In genomic region chr7:24853695-24854094, GRCm38 (mm10) we compare ENCODE assay signal across 17 mouse cellular contexts. TPM values are rescaled to one million over a fixed set of nuclear protein-coding genes. Genes with fewer than 3 reads are reported as not detected.
A peak's percentile ranks its signal among the peaks of the same experiment; 100 is the strongest.
DNase-seq lines count a peak whose midpoint lies in the region; ATAC-seq and TF ChIP-seq lines count a peak whose summit lies in the region.
"Had no signal": no experiment of that assay in that cellular context is flagged by ENCODE, and none has a peak within 500 bp of the region (broad histone marks: within the 10 kb centered on the region; RNA-seq: fewer than 3 reads in every experiment).

No protein-coding gene starts in this region.

- H3K27ac ChIP-seq in heart, embryonic 11.5 days (ENCODE audit: low read depth, low read length), result peak overlapping the region; percentile 68
- H3K27ac ChIP-seq in stomach, embryonic 15.5 days, result peak overlapping the region; percentile 4; the same call in 1 of the 2 replicates
- no peak overlapping the region for H3K27ac ChIP-seq in stomach, postnatal 0 days (replicated peaks)
- H3K27ac ChIP-seq in embryonic facial prominence, embryonic 13.5 days, result no peak overlapping the region
- H3K27ac ChIP-seq in macrophage, result peak overlapping the region; percentile 85
- H3K27ac ChIP-seq in neural tube, embryonic 15.5 days (replicated peaks), result no peak overlapping the region
- H3K27ac ChIP-seq: embryonic facial prominence, embryonic 15.5 days; heart, embryonic 15.5 days had no signal

- 0 out of 2 replicates have a peak overlapping the region, but pooled peaks have one; percentile 47 for H3K9ac ChIP-seq in heart, embryonic 11.5 days (ENCODE audit: low read depth, low read length)
- no peak overlapping the region for H3K9ac ChIP-seq in stomach, embryonic 15.5 days
- H3K9ac ChIP-seq in stomach, postnatal 0 days (ENCODE audit: low read length), result no peak overlapping the region
- peak overlapping the region; percentile 32; the same call in 1 of the 2 replicates for H3K9ac ChIP-seq in embryonic facial prominence, embryonic 13.5 days
- H3K9ac ChIP-seq in neural tube, embryonic 15.5 days (replicated peaks), result no peak overlapping the region
- H3K9ac ChIP-seq: embryonic facial prominence, embryonic 15.5 days; heart, embryonic 15.5 days had no signal

- no peak for TF ChIP-seq CTCF in stomach, postnatal 0 days (IDR thresholded peaks at IDR 0.05; ENCODE audit: low read depth)

- H3K27me3 ChIP-seq in heart, embryonic 11.5 days (ENCODE audit: control insufficient read depth, insufficient read depth, low read length), result no peaks in the 10 kb centered on the region
- H3K27me3 ChIP-seq in stomach, embryonic 15.5 days (replicated peaks), result no peaks in the 10 kb centered on the region
- H3K27me3 ChIP-seq in stomach, postnatal 0 days (ENCODE audit: control insufficient read depth, insufficient read depth, low read length), result no peaks in the 10 kb centered on the region
- H3K27me3 ChIP-seq in embryonic facial prominence, embryonic 13.5 days, result no peaks in the 10 kb centered on the region
- H3K27me3 ChIP-seq in neural tube, embryonic 15.5 days (replicated peaks), result no peaks in the 10 kb centered on the region
- H3K27me3 ChIP-seq: embryonic facial prominence, embryonic 15.5 days; heart, embryonic 15.5 days had no signal

- H3K4me2 ChIP-seq in heart, embryonic 11.5 days, result no peak overlapping the region
- H3K4me2 ChIP-seq in stomach, embryonic 15.5 days, result no peak overlapping the region
- H3K4me2 ChIP-seq in stomach, postnatal 0 days (replicated peaks; ENCODE audit: low read depth), result no peak overlapping the region
- H3K4me2 ChIP-seq in embryonic facial prominence, embryonic 13.5 days, result no peak overlapping the region
- no peak overlapping the region for H3K4me2 ChIP-seq in neural tube, embryonic 15.5 days
- H3K4me2 ChIP-seq: embryonic facial prominence, embryonic 15.5 days; heart, embryonic 15.5 days had no signal

- intact Hi-C loops in heart, postnatal 25 days (cut with DNase I), result no loop called here

- H3K4me1 ChIP-seq in heart, embryonic 11.5 days (ENCODE audit: control insufficient read depth, insufficient read depth, low read length), result no peaks in the 10 kb centered on the region
- H3K4me1 ChIP-seq in stomach, embryonic 15.5 days, result no peaks in the 10 kb centered on the region
- no peaks in the 10 kb centered on the region for H3K4me1 ChIP-seq in stomach, postnatal 0 days (replicated peaks; ENCODE audit: control insufficient read depth, insufficient read depth)
- H3K4me1 ChIP-seq in embryonic facial prominence, embryonic 13.5 days, result peaks cover 5% of the 10 kb centered on the region; the same call in 1 of the 2 replicates
- no peaks in the 10 kb centered on the region for H3K4me1 ChIP-seq in neural tube, embryonic 15.5 days
- H3K4me1 ChIP-seq: heart, embryonic 15.5 days had no signal

- no peak for ATAC-seq in heart, embryonic 11.5 days (replicated peaks; ENCODE audit: insufficient number of reproducible peaks, low FRiP score, low TSS enrichment)
- ATAC-seq in stomach, embryonic 15.5 days (ENCODE audit: insufficient read depth, low FRiP score, low read depth), result no peak
- ATAC-seq in stomach, postnatal 0 days (ENCODE audit: low FRiP score, low TSS enrichment), result no peak
- peak; percentile 32; the same call in 1 of the 2 replicates for ATAC-seq in embryonic facial prominence, embryonic 13.5 days (ENCODE audit: insufficient number of reproducible peaks, insufficient read depth, low FRiP score, low TSS enrichment, low read depth)
- no peak for ATAC-seq in neural tube, embryonic 15.5 days (ENCODE audit: low FRiP score)
- ATAC-seq: inflammation-experienced regulatory T-cells, adult 6 months had no signal

- no peak for TF ChIP-seq EP300 in stomach, postnatal 0 days (optimal IDR thresholded peaks at IDR 0.05)

- no peaks in the 10 kb centered on the region; the same call in 1 of the 2 replicates for H3K79me2 ChIP-seq in macrophage (ENCODE audit: inconsistent target)

- H3K9me3 ChIP-seq in heart, embryonic 11.5 days (replicated peaks; ENCODE audit: control insufficient read depth, low read length), result no peaks in the 10 kb centered on the region
- H3K9me3 ChIP-seq in stomach, embryonic 15.5 days, result no peaks in the 10 kb centered on the region
- no peaks in the 10 kb centered on the region for H3K9me3 ChIP-seq in stomach, postnatal 0 days (ENCODE audit: control insufficient read depth, low read length)
- H3K9me3 ChIP-seq in embryonic facial prominence, embryonic 13.5 days, result no peaks in the 10 kb centered on the region
- no peaks in the 10 kb centered on the region for H3K9me3 ChIP-seq in neural tube, embryonic 15.5 days (replicated peaks)
- H3K9me3 ChIP-seq: embryonic facial prominence, embryonic 15.5 days; heart, embryonic 15.5 days had no signal

- no peaks in the 10 kb centered on the region for H3K36me3 ChIP-seq in heart, embryonic 11.5 days (ENCODE audit: control insufficient read depth, insufficient read depth, low read length)
- no peaks in the 10 kb centered on the region for H3K36me3 ChIP-seq in stomach, embryonic 15.5 days
- H3K36me3 ChIP-seq in stomach, postnatal 0 days (ENCODE audit: control insufficient read depth, insufficient read depth, low read length), result no peaks in the 10 kb centered on the region
- no peaks in the 10 kb centered on the region for H3K36me3 ChIP-seq in embryonic facial prominence, embryonic 13.5 days
- no peaks in the 10 kb centered on the region for H3K36me3 ChIP-seq in macrophage (ENCODE audit: inconsistent target)
- no peaks in the 10 kb centered on the region for H3K36me3 ChIP-seq in neural tube, embryonic 15.5 days
- H3K36me3 ChIP-seq: embryonic facial prominence, embryonic 15.5 days; heart, embryonic 15.5 days had no signal

- DNase-seq in heart, postnatal 25 days (ENCODE audit: low spot score), result no peak
- DNase-seq in stomach, postnatal 0 days (ENCODE audit: low spot score), result no peak
- DNase-seq in right cerebral cortex, postnatal 4 days, result no peak
- DNase-seq: adrenal gland, postnatal 14 days; cerebellum, adult 18-20 months; lung, postnatal 10 days; thymus, postnatal 25 days had no signal

- H3K4me3 ChIP-seq in heart, embryonic 11.5 days (ENCODE audit: low read depth, low read length), result no peak overlapping the region
- H3K4me3 ChIP-seq in stomach, embryonic 15.5 days (replicated peaks), result no peak overlapping the region
- H3K4me3 ChIP-seq in stomach, postnatal 0 days (ENCODE audit: low read depth, low read length), result no peak overlapping the region
- no peak overlapping the region for H3K4me3 ChIP-seq in embryonic facial prominence, embryonic 13.5 days
- peak overlapping the region; percentile 14; the same call in 1 of the 2 replicates for H3K4me3 ChIP-seq in macrophage (ENCODE audit: inconsistent target)
- H3K4me3 ChIP-seq in neural tube, embryonic 15.5 days (replicated peaks), result no peak overlapping the region
- H3K4me3 ChIP-seq: embryonic facial prominence, embryonic 15.5 days; heart, embryonic 15.5 days had no signal

- WGBS in heart, embryonic 11.5 days (ENCODE audit: insufficient replicate concordance), result 27% methylated on average over 7 of the region's 7 CpGs
- 28% methylated on average over 7 of the region's 7 CpGs for WGBS in stomach, embryonic 15.5 days
- WGBS in stomach, postnatal 0 days, result 37% methylated on average over 7 of the region's 7 CpGs
- WGBS in embryonic facial prominence, embryonic 13.5 days, result 24% methylated on average over 7 of the region's 7 CpGs
- 65% methylated on average over 6 of the region's 7 CpGs for WGBS in macrophage (ENCODE audit: missing documents)
- WGBS in neural tube, embryonic 15.5 days, result 48% methylated on average over 7 of the region's 7 CpGs

RNA-seq across cellular contexts. Expression of gene Gm9844, which starts 8.3 kb away (rescaled TPM):
- 12.4 and 14.5 TPM in 2 replicates for polyA plus RNA-seq in heart, embryonic 11.5 days (2014; fragmentation: Nextera tagmentation; extraction: Ambion mirVana)
- total RNA-seq in heart, postnatal 25 days (2021), result not detected
- 13.5 and 34.6 TPM in 2 replicates for polyA plus RNA-seq in stomach, embryonic 15.5 days (2015; fragmentation: Nextera tagmentation; extraction: Ambion mirVana)
- 10.4 and 15.8 TPM in 2 replicates for polyA plus RNA-seq in stomach, postnatal 0 days (2015; fragmentation: Nextera tagmentation; extraction: Ambion mirVana)
- 19.6 and 35.1 TPM in 2 replicates for polyA plus RNA-seq in embryonic facial prominence, embryonic 13.5 days (2015; fragmentation: Nextera tagmentation; extraction: Ambion mirVana)
- 1 to 10 TPM in 1 of 26 experiments, not detected in 25; 4.3 TPM for total RNA-seq in macrophage (2018; cell fraction: chromatin; rRNA removed)
- total RNA-seq in macrophage (2018; cell fraction: cytosol; rRNA removed), result 10 to 100 TPM in 6 of 26 experiments, 1 to 10 TPM in 20; 2.1 to 25.6 (median 7.1) TPM
- 1 to 10 TPM in 7 of 26 experiments, not detected in 19; 1.9 to 4.9 (median 2.5) TPM for total RNA-seq in macrophage (2018; cell fraction: nucleus; rRNA removed)
- 6.8 to 9.9 TPM (median 7.1 TPM) in 3 replicates for polyA plus RNA-seq in macrophage (2018)
- 27.5 and 33.4 TPM in 2 replicates for polyA plus RNA-seq in neural tube, embryonic 15.5 days (2015; fragmentation: Nextera tagmentation; extraction: Ambion mirVana)

RNA-seq across cellular contexts. Expression of gene Lypd4, which starts 16.0 kb away (rescaled TPM):
- not detected in 2 replicates for polyA plus RNA-seq in heart, embryonic 11.5 days (2014; fragmentation: Nextera tagmentation; extraction: Ambion mirVana)
- total RNA-seq in heart, postnatal 25 days (2021), result not detected
- not detected in 2 replicates for polyA plus RNA-seq in stomach, embryonic 15.5 days (2015; fragmentation: Nextera tagmentation; extraction: Ambion mirVana)
- polyA plus RNA-seq in stomach, postnatal 0 days (2015; fragmentation: Nextera tagmentation; extraction: Ambion mirVana), result not detected in 2 replicates
- polyA plus RNA-seq in embryonic facial prominence, embryonic 13.5 days (2015; fragmentation: Nextera tagmentation; extraction: Ambion mirVana), result not detected in 2 replicates
- total RNA-seq in macrophage (2018; cell fraction: chromatin; rRNA removed), result not detected
- not detected for total RNA-seq in macrophage (2018; cell fraction: cytosol; rRNA removed)
- total RNA-seq in macrophage (2018; cell fraction: nucleus; rRNA removed), result 1 to 10 TPM in 1 of 26 experiments, not detected in 25; 1.2 TPM
- polyA plus RNA-seq in macrophage (2018), result not detected in 3 replicates
- 0.18 TPM in 1 of 2 replicates, not detected in the other for polyA plus RNA-seq in neural tube, embryonic 15.5 days (2015; fragmentation: Nextera tagmentation; extraction: Ambion mirVana)
- total RNA-seq: adrenal gland, postnatal 14 days; left cerebral cortex, postnatal 10 days had no signal
- polyA plus RNA-seq: embryonic facial prominence, embryonic 15.5 days; heart, embryonic 15.5 days; inflammation-experienced regulatory T-cells, adult 6 months; large intestine, adult 2 months had no signal

RNA-seq across cellular contexts. Expression of gene Dmrtc2, which starts 16.2 kb away (rescaled TPM):
- polyA plus RNA-seq in heart, embryonic 11.5 days (2014; fragmentation: Nextera tagmentation; extraction: Ambion mirVana), result not detected in 2 replicates
- not detected for total RNA-seq in heart, postnatal 25 days (2021)
- not detected in 2 replicates for polyA plus RNA-seq in stomach, embryonic 15.5 days (2015; fragmentation: Nextera tagmentation; extraction: Ambion mirVana)
- polyA plus RNA-seq in stomach, postnatal 0 days (2015; fragmentation: Nextera tagmentation; extraction: Ambion mirVana), result not detected in 2 replicates
- not detected in 2 replicates for polyA plus RNA-seq in embryonic facial prominence, embryonic 13.5 days (2015; fragmentation: Nextera tagmentation; extraction: Ambion mirVana)
- total RNA-seq in macrophage (2018; cell fraction: chromatin; rRNA removed), result not detected
- total RNA-seq in macrophage (2018; cell fraction: cytosol; rRNA removed), result not detected
- total RNA-seq in macrophage (2018; cell fraction: nucleus; rRNA removed), result not detected
- not detected in 3 replicates for polyA plus RNA-seq in macrophage (2018)
- 0.26 and 0.36 TPM in 2 replicates for polyA plus RNA-seq in neural tube, embryonic 15.5 days (2015; fragmentation: Nextera tagmentation; extraction: Ambion mirVana)
- total RNA-seq: adrenal gland, postnatal 14 days; left cerebral cortex, postnatal 10 days had no signal
- polyA plus RNA-seq: heart, embryonic 15.5 days; inflammation-experienced regulatory T-cells, adult 6 months; large intestine, adult 2 months had no signal

RNA-seq across cellular contexts. Expression of gene Rps19, which starts 30.5 kb away (rescaled TPM):
- 1,535 and 1,579 TPM in 2 replicates for polyA plus RNA-seq in heart, embryonic 11.5 days (2014; fragmentation: Nextera tagmentation; extraction: Ambion mirVana)
- 100 to 1,000 TPM; 493 to 532 TPM for total RNA-seq in heart, postnatal 25 days (2021)
- polyA plus RNA-seq in stomach, embryonic 15.5 days (2015; fragmentation: Nextera tagmentation; extraction: Ambion mirVana), result 2,480 and 2,486 TPM in 2 replicates
- polyA plus RNA-seq in stomach, postnatal 0 days (2015; fragmentation: Nextera tagmentation; extraction: Ambion mirVana), result 2,060 and 2,085 TPM in 2 replicates
- 2,967 and 3,152 TPM in 2 replicates for polyA plus RNA-seq in embryonic facial prominence, embryonic 13.5 days (2015; fragmentation: Nextera tagmentation; extraction: Ambion mirVana)
- 100 to 1,000 TPM in 25 of 26 experiments, 10 to 100 TPM in 1; 91.4 to 296 (median 150) TPM for total RNA-seq in macrophage (2018; cell fraction: chromatin; rRNA removed)
- 1,000 to 10,000 TPM in 12 of 26 experiments, 100 to 1,000 TPM in 14; 496 to 1,324 (median 876) TPM for total RNA-seq in macrophage (2018; cell fraction: cytosol; rRNA removed)
- total RNA-seq in macrophage (2018; cell fraction: nucleus; rRNA removed), result 100 to 1,000 TPM; 113 to 335 (median 188) TPM
- polyA plus RNA-seq in macrophage (2018), result 136 to 976 TPM (median 876 TPM) in 3 replicates
- 1,165 and 1,469 TPM in 2 replicates for polyA plus RNA-seq in neural tube, embryonic 15.5 days (2015; fragmentation: Nextera tagmentation; extraction: Ambion mirVana)

RNA-seq across cellular contexts. Expression of gene Cd79a, which starts 43.5 kb away (rescaled TPM):
- 0.14 and 0.30 TPM in 2 replicates for polyA plus RNA-seq in heart, embryonic 11.5 days (2014; fragmentation: Nextera tagmentation; extraction: Ambion mirVana)
- 1 to 10 TPM in 1 of 2 experiments, under 1 TPM in 1; 0.96 to 2.0 TPM for total RNA-seq in heart, postnatal 25 days (2021)
- polyA plus RNA-seq in stomach, embryonic 15.5 days (2015; fragmentation: Nextera tagmentation; extraction: Ambion mirVana), result 1.1 and 1.5 TPM in 2 replicates
- 0.25 and 0.44 TPM in 2 replicates for polyA plus RNA-seq in stomach, postnatal 0 days (2015; fragmentation: Nextera tagmentation; extraction: Ambion mirVana)
- 0.41 and 0.89 TPM in 2 replicates for polyA plus RNA-seq in embryonic facial prominence, embryonic 13.5 days (2015; fragmentation: Nextera tagmentation; extraction: Ambion mirVana)
- total RNA-seq in macrophage (2018; cell fraction: chromatin; rRNA removed), result not detected
- total RNA-seq in macrophage (2018; cell fraction: cytosol; rRNA removed), result under 1 TPM in 9 of 26 experiments, not detected in 17; 0.05 to 0.43 (median 0.13) TPM
- 1 to 10 TPM in 1 of 26 experiments, under 1 TPM in 3, not detected in 22; 0.40 to 1.8 (median 0.63) TPM for total RNA-seq in macrophage (2018; cell fraction: nucleus; rRNA removed)
- 0.44 TPM in 1 of 3 replicates, not detected in the others for polyA plus RNA-seq in macrophage (2018)
- 0.35 and 0.45 TPM in 2 replicates for polyA plus RNA-seq in neural tube, embryonic 15.5 days (2015; fragmentation: Nextera tagmentation; extraction: Ambion mirVana)

Comparison
In these comparisons a context has a peak if more than half of its experiments do, and no peak if none do; other contexts are left out.
1. H3K27ac ChIP-seq: peak in heart, embryonic 11.5 days (single experiment), stomach, embryonic 15.5 days (single experiment) and macrophage (single experiment); none in stomach, postnatal 0 days (single experiment), embryonic facial prominence, embryonic 13.5 days (single experiment) and neural tube, embryonic 15.5 days (single experiment).
2. H3K9ac ChIP-seq: peak in heart, embryonic 11.5 days (single experiment) and embryonic facial prominence, embryonic 13.5 days (single experiment); none in stomach, embryonic 15.5 days (single experiment), stomach, postnatal 0 days (single experiment) and neural tube, embryonic 15.5 days (single experiment).